Mouse (Mus musculus) heart, adult 2 months (tissue): ENCODE data around the gene Lrrc56.

ENCODE experiments used
- CTCF ChIP-seq: fragments of 200-600 bp; IDR thresholded peaks from 2 replicates; pipeline ENCODE4 v1.8.1; 2022; ENCODE audit warnings: antibody characterized with exemption, mild to moderate bottlenecking, moderate library complexity
- EP300 ChIP-seq: fragments of 200-500 bp; IDR thresholded peaks from 2 replicates; pipeline ENCODE4 v1.6.1; 2011; ENCODE audit warnings: low read depth, low read length, control low read depth; ENCODE audit not compliant: insufficient read depth
- POLR2A ChIP-seq: fragments of 200-500 bp; IDR thresholded peaks from 2 replicates; pipeline ENCODE4 v1.6.1; 2011; ENCODE audit warnings: mild to moderate bottlenecking, low read depth, low read length, control low read depth; ENCODE audit not compliant: insufficient read depth

DNA sequence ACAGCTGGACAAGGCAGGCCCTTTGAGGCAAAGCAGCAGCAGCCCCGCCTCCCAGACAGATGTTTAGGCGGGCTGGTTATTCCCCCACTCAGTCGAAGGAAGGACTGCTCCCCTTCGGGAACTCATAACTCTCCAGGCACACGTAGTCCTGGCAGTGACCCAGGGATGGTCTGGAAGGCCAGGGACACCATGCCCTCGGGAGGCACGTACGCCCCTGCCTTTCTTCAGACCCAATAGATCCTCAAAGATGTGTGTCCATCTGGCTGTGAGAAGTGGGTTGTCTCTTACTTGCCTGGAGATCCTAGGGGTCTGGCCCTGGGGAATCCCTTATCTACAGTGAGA lies 28.1 kb downstream of the Lrrc56 start:
- TF ChIP-seq POLR2A: no peak
- TF ChIP-seq CTCF: no peak
- TF ChIP-seq EP300: no peak
